In the genomic region with DNA sequence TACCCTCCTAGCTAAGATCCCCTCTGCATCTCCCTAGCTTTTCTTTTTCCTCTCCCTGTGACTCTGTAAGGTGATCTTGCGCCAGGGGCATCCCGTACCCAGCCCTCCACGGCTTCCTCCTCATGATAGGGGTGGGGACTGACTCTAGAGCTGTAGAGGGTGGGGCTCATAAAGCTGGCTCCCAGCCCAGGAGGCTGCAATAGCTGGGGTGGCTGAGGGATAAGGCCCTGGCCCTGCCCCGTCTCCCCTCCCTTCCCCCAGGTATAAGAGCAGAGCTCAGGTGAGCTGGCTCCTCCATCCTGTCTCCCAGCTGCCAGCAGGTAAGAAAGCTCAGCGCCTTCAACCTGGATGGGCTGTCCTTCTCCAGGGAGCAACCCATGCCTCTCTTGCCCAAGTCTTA, we compare ENCODE assay signal across 10 mouse cellular contexts. TPM values are rescaled to one million over a fixed set of nuclear protein-coding genes. Genes with fewer than 3 reads are reported as not detected.
A peak's percentile ranks its signal among the peaks of the same experiment; 100 is the strongest.
DNase-seq lines count a peak whose midpoint lies in the region; ATAC-seq and TF ChIP-seq lines count a peak whose summit lies in the region.
"Had no signal": no experiment of that assay in that cellular context is flagged by ENCODE, and none has a peak within 500 bp of the region (broad histone marks: within the 10 kb centered on the region; RNA-seq: fewer than 3 reads in every experiment).

A gene (plus strand): TSS at position 277 of the 400 bp plus-strand sequence.

- no peaks in the 10 kb centered on the region for H3K4me1 ChIP-seq in liver, embryonic 12.5 days
- H3K4me1 ChIP-seq in liver, postnatal 0 days (ENCODE audit: insufficient read depth), result peaks cover 3% of the 10 kb centered on the region; the same call in 1 of the 2 replicates
- H3K4me1 ChIP-seq in embryonic facial prominence, embryonic 15.5 days, result peaks cover 11% of the 10 kb centered on the region
- H3K4me1 ChIP-seq in lung, embryonic 14.5 days (ENCODE audit: insufficient read depth), result peaks cover 3% of the 10 kb centered on the region; the same call in 1 of the 2 replicates
- H3K4me1 ChIP-seq in stomach, embryonic 16.5 days (ENCODE audit: control insufficient read depth, insufficient read depth, low read length), result peaks cover 4% of the 10 kb centered on the region; the same call in 1 of the 2 replicates
- no peaks in the 10 kb centered on the region for H3K4me1 ChIP-seq in forebrain, embryonic 11.5 days (replicated peaks; ENCODE audit: control insufficient read depth, insufficient read depth, low read length)
- H3K4me1 ChIP-seq: midbrain, embryonic 12.5 days had no signal

- H3K9ac ChIP-seq in liver, embryonic 12.5 days, result no peak within 1 kb of the TSS
- no peak within 1 kb of the TSS for H3K9ac ChIP-seq in liver, postnatal 0 days (replicated peaks)
- H3K9ac ChIP-seq in embryonic facial prominence, embryonic 15.5 days, result no peak within 1 kb of the TSS
- no peak within 1 kb of the TSS for H3K9ac ChIP-seq in lung, embryonic 14.5 days
- peak within 1 kb of the TSS; percentile 61 for H3K9ac ChIP-seq in stomach, embryonic 16.5 days (ENCODE audit: low read length)
- H3K9ac ChIP-seq in forebrain, embryonic 11.5 days (ENCODE audit: low read length), result no peak within 1 kb of the TSS
- H3K9ac ChIP-seq: midbrain, embryonic 12.5 days had no signal

- ATAC-seq in liver, embryonic 12.5 days, result peak; percentile 49; the same call in 1 of the 2 replicates
- no peak for ATAC-seq in liver, postnatal 0 days
- peak; percentile 74 for ATAC-seq in embryonic facial prominence, embryonic 15.5 days (ENCODE audit: insufficient number of reproducible peaks, low FRiP score, low TSS enrichment, low read depth)
- ATAC-seq in lung, embryonic 14.5 days (ENCODE audit: insufficient read depth), result peak; percentile 89
- peak; percentile 96 for ATAC-seq in stomach, embryonic 16.5 days (ENCODE audit: insufficient read depth, low FRiP score)
- ATAC-seq in forebrain, embryonic 11.5 days (replicated peaks; ENCODE audit: low FRiP score), result no peak

- H3K27me3 ChIP-seq in liver, embryonic 12.5 days (replicated peaks), result no peaks in the 10 kb centered on the region
- H3K27me3 ChIP-seq in liver, postnatal 0 days (ENCODE audit: insufficient read depth, low read length), result no peaks in the 10 kb centered on the region
- H3K27me3 ChIP-seq in embryonic facial prominence, embryonic 15.5 days, result no peaks in the 10 kb centered on the region
- no peaks in the 10 kb centered on the region for H3K27me3 ChIP-seq in lung, embryonic 14.5 days (ENCODE audit: insufficient read depth, low read length)
- no peaks in the 10 kb centered on the region for H3K27me3 ChIP-seq in stomach, embryonic 16.5 days (ENCODE audit: control insufficient read depth, insufficient read depth, low read length)
- no peaks in the 10 kb centered on the region for H3K27me3 ChIP-seq in forebrain, embryonic 11.5 days (ENCODE audit: control insufficient read depth, insufficient read depth, low read length)

- TF ChIP-seq EP300 in liver, postnatal 0 days (IDR thresholded peaks at IDR 0.05; ENCODE audit: low read depth), result no peak

- peaks cover 3% of the 10 kb centered on the region; the same call in 1 of the 2 replicates for H3K36me3 ChIP-seq in liver, embryonic 12.5 days
- H3K36me3 ChIP-seq in liver, postnatal 0 days (replicated peaks; ENCODE audit: insufficient read depth, low read length), result peaks cover 3% of the 10 kb centered on the region; the same call in 1 of the 2 replicates
- H3K36me3 ChIP-seq in embryonic facial prominence, embryonic 15.5 days, result no peaks in the 10 kb centered on the region
- H3K36me3 ChIP-seq in lung, embryonic 14.5 days (ENCODE audit: insufficient read depth), result no peaks in the 10 kb centered on the region
- no peaks in the 10 kb centered on the region for H3K36me3 ChIP-seq in stomach, embryonic 16.5 days (ENCODE audit: control insufficient read depth, insufficient read depth, low read length)
- no peaks in the 10 kb centered on the region for H3K36me3 ChIP-seq in forebrain, embryonic 11.5 days (ENCODE audit: control insufficient read depth, insufficient read depth, low read length)
- H3K36me3 ChIP-seq: midbrain, embryonic 12.5 days had no signal

- DNase-seq in liver, postnatal 0 days, result no peak
- DNase-seq in lung, embryonic 14.5 days, result peak; percentile 63
- no peak for DNase-seq in cerebellum, postnatal 10 days
- no peak for DNase-seq in frontal cortex, postnatal 36 days (ENCODE audit: low spot score in 2 of 2)
- DNase-seq in forebrain, embryonic 11.5 days (ENCODE audit: low spot score), result no peak
- DNase-seq: layer of hippocampus, postnatal 36 days had no signal

- H3K27ac ChIP-seq in liver, embryonic 12.5 days, result no peak within 1 kb of the TSS
- H3K27ac ChIP-seq in liver, postnatal 0 days (ENCODE audit: low read depth), result no peak within 1 kb of the TSS
- H3K27ac ChIP-seq in embryonic facial prominence, embryonic 15.5 days (replicated peaks), result peak within 1 kb of the TSS; percentile 80
- no peak within 1 kb of the TSS for H3K27ac ChIP-seq in lung, embryonic 14.5 days (ENCODE audit: low read depth)
- H3K27ac ChIP-seq in stomach, embryonic 16.5 days (ENCODE audit: low read length), result peak within 1 kb of the TSS; percentile 89
- no peak within 1 kb of the TSS for H3K27ac ChIP-seq in forebrain, embryonic 11.5 days (ENCODE audit: low read depth, low read length)
- H3K27ac ChIP-seq: midbrain, embryonic 12.5 days had no signal

- no peak for TF ChIP-seq CTCF in liver, postnatal 0 days (IDR thresholded peaks at IDR 0.05; ENCODE audit: low read depth)
- no peak for TF ChIP-seq CTCF in lung, embryonic 14.5 days (IDR thresholded peaks at IDR 0.05; ENCODE audit: low read depth)

- no peak within 1 kb of the TSS for H3K4me2 ChIP-seq in liver, embryonic 12.5 days
- H3K4me2 ChIP-seq in liver, postnatal 0 days (ENCODE audit: low read depth, low read length), result no peak within 1 kb of the TSS
- peak within 1 kb of the TSS; percentile 33 for H3K4me2 ChIP-seq in embryonic facial prominence, embryonic 15.5 days (replicated peaks)
- no peak within 1 kb of the TSS for H3K4me2 ChIP-seq in lung, embryonic 14.5 days
- H3K4me2 ChIP-seq in stomach, embryonic 16.5 days (ENCODE audit: low read depth, low read length), result peak within 1 kb of the TSS; percentile 43
- H3K4me2 ChIP-seq in forebrain, embryonic 11.5 days (ENCODE audit: low read depth, low read length, severe bottlenecking), result no peak within 1 kb of the TSS
- H3K4me2 ChIP-seq: midbrain, embryonic 12.5 days had no signal

- H3K9me3 ChIP-seq in liver, embryonic 12.5 days (replicated peaks), result no peaks in the 10 kb centered on the region
- H3K9me3 ChIP-seq in liver, postnatal 0 days (ENCODE audit: low read length), result no peaks in the 10 kb centered on the region
- no peaks in the 10 kb centered on the region for H3K9me3 ChIP-seq in embryonic facial prominence, embryonic 15.5 days (replicated peaks)
- H3K9me3 ChIP-seq in lung, embryonic 14.5 days (ENCODE audit: low read depth, low read length), result no peaks in the 10 kb centered on the region
- no peaks in the 10 kb centered on the region for H3K9me3 ChIP-seq in stomach, embryonic 16.5 days (replicated peaks; ENCODE audit: control insufficient read depth, low read length)
- H3K9me3 ChIP-seq in forebrain, embryonic 11.5 days (ENCODE audit: control insufficient read depth, low read length), result no peaks in the 10 kb centered on the region; the same call in 1 of the 2 replicates
- H3K9me3 ChIP-seq: midbrain, embryonic 12.5 days had no signal

- no peak within 1 kb of the TSS for H3K4me3 ChIP-seq in liver, embryonic 12.5 days
- no peak within 1 kb of the TSS for H3K4me3 ChIP-seq in liver, postnatal 0 days (ENCODE audit: low read depth, low read length)
- peak within 1 kb of the TSS; percentile 32 for H3K4me3 ChIP-seq in embryonic facial prominence, embryonic 15.5 days (replicated peaks)
- no peak within 1 kb of the TSS for H3K4me3 ChIP-seq in lung, embryonic 14.5 days (ENCODE audit: low read depth, low read length)
- peak within 1 kb of the TSS; percentile 34 for H3K4me3 ChIP-seq in stomach, embryonic 16.5 days (replicated peaks; ENCODE audit: low read length)
- H3K4me3 ChIP-seq in forebrain, embryonic 11.5 days (ENCODE audit: low read depth, low read length), result no peak within 1 kb of the TSS
- H3K4me3 ChIP-seq: midbrain, embryonic 12.5 days had no signal

- 52% methylated on average over 5 of the region's 5 CpGs for WGBS in liver, embryonic 12.5 days (ENCODE audit: insufficient replicate concordance)
- WGBS in liver, postnatal 0 days (ENCODE audit: insufficient replicate concordance), result 54% methylated on average over 5 of the region's 5 CpGs
- 46% methylated on average over 5 of the region's 5 CpGs for WGBS in embryonic facial prominence, embryonic 15.5 days
- WGBS in lung, embryonic 14.5 days, result 47% methylated on average over 5 of the region's 5 CpGs
- 46% methylated on average over 5 of the region's 5 CpGs for WGBS in stomach, embryonic 16.5 days
- 80% methylated on average over 5 of the region's 5 CpGs for WGBS in forebrain, embryonic 11.5 days

RNA-seq across cellular contexts. Expression of the gene that starts here (rescaled TPM):
- polyA plus RNA-seq in liver, embryonic 12.5 days (2016; fragmentation: Nextera tagmentation; extraction: Ambion mirVana), result not detected in 2 replicates
- polyA plus RNA-seq in liver, postnatal 0 days (2015; fragmentation: Nextera tagmentation; extraction: Ambion mirVana), result 0.09 TPM in 1 of 2 replicates, not detected in the other
- polyA plus RNA-seq in embryonic facial prominence, embryonic 15.5 days (2015; fragmentation: Nextera tagmentation; extraction: Ambion mirVana), result 134 and 141 TPM in 2 replicates
- 1.2 and 1.6 TPM in 2 replicates for polyA plus RNA-seq in lung, embryonic 14.5 days (2014; fragmentation: Nextera tagmentation; extraction: Ambion mirVana)
- 149 and 199 TPM in 2 replicates for polyA plus RNA-seq in stomach, embryonic 16.5 days (2015; fragmentation: Nextera tagmentation; extraction: Ambion mirVana)
- not detected in 2 replicates for polyA plus RNA-seq in forebrain, embryonic 11.5 days (2014; fragmentation: Nextera tagmentation; extraction: Ambion mirVana)
- polyA plus RNA-seq: midbrain, embryonic 12.5 days had no signal

Comparison
In these comparisons a context has a peak if more than half of its experiments do, and no peak if none do; other contexts are left out.
1. RNA of the gene that starts here (polyA plus RNA-seq): 149 to 199 TPM in stomach, embryonic 16.5 days and 134 to 141 TPM in embryonic facial prominence, embryonic 15.5 days; 1.2 to 1.6 TPM in lung, embryonic 14.5 days, not detected in liver, embryonic 12.5 days, 0.09 TPM in liver, postnatal 0 days and not detected in forebrain, embryonic 11.5 days; every median in the first group is over 10 times any median in the second.
2. Peak in ATAC-seq in liver, embryonic 12.5 days; RNA of the gene not detected or under 1 TPM.
3. ATAC-seq: peak in embryonic facial prominence, embryonic 15.5 days (single experiment), lung, embryonic 14.5 days (single experiment) and stomach, embryonic 16.5 days (single experiment); none in liver, postnatal 0 days (single experiment) and forebrain, embryonic 11.5 days (single experiment).
4. H3K27ac ChIP-seq: peak in embryonic facial prominence, embryonic 15.5 days (single experiment) and stomach, embryonic 16.5 days (single experiment); none in liver, embryonic 12.5 days (single experiment), liver, postnatal 0 days (single experiment), lung, embryonic 14.5 days (single experiment) and forebrain, embryonic 11.5 days (single experiment).
5. H3K4me2 ChIP-seq: peak in embryonic facial prominence, embryonic 15.5 days (single experiment) and stomach, embryonic 16.5 days (single experiment); none in liver, embryonic 12.5 days (single experiment), liver, postnatal 0 days (single experiment), lung, embryonic 14.5 days (single experiment) and forebrain, embryonic 11.5 days (single experiment).
6. H3K4me3 ChIP-seq: peak in embryonic facial prominence, embryonic 15.5 days (single experiment) and stomach, embryonic 16.5 days (single experiment); none in liver, embryonic 12.5 days (single experiment), liver, postnatal 0 days (single experiment), lung, embryonic 14.5 days (single experiment) and forebrain, embryonic 11.5 days (single experiment).